Mouse (Mus musculus) liver, embryonic 14.5 days (tissue): ENCODE measurements around the gene Thbs1. TPM values are rescaled to one million over a fixed set of nuclear protein-coding genes. Genes with fewer than 3 reads are reported as not detected.

ENCODE experiments used
- ATAC-seq: fragments of 200-750 bp; cut with Nextera tagmentation; 2 replicates; pipeline ENCODE4 v1.8.0; 2017; ENCODE audit warnings: moderate number of reproducible peaks, mild to moderate bottlenecking, moderate library complexity; ENCODE audit not compliant: insufficient read depth
- DNase-seq, 3 experiments: peaks; one replicate each; pipeline ENCODE4 v3.0.0-alpha.2; 2012 to 2013; ENCODE audit warnings: low read depth in 3 of 3, low spot score in 3 of 3
- H3K27ac ChIP-seq: fragments of 300-500 bp; sonication (generic); 2 replicates; pipeline ENCODE4 v1.5.1; 2014; ENCODE audit warnings: moderate library complexity, mild to moderate bottlenecking, control low read depth, inconsistent platforms
- H3K27me3 ChIP-seq: fragments of 300-500 bp; sonication (generic); 2 replicates; pipeline ENCODE4 v1.6.1; 2014; ENCODE audit warnings: mild to moderate bottlenecking, low read length, moderate library complexity; ENCODE audit not compliant: control insufficient read depth, insufficient read depth
- H3K36me3 ChIP-seq: fragments of 300-500 bp; sonication (generic); replicated peaks from 2 replicates; pipeline ENCODE4 v1.6.1; 2014; ENCODE audit warnings: low read depth; ENCODE audit not compliant: control insufficient read depth, insufficient read depth
- H3K4me1 ChIP-seq, 2 experiments: fragments of 200-500 bp in 1 of 2; fragments of 300-500 bp in 1 of 2; sonication (generic) in 1 of 2; replicated peaks; 2 replicates each; pipeline ENCODE4 v1.6.1; 2012 to 2014; ENCODE audit warnings: antibody characterized with exemption in 1 of 2, inconsistent platforms in 1 of 2, low read length in 1 of 2; ENCODE audit not compliant: control insufficient read depth in 2 of 2, insufficient read depth in 2 of 2
- H3K4me2 ChIP-seq: fragments of 300-500 bp; sonication (generic); 2 replicates; pipeline ENCODE4 v1.6.1; 2014; ENCODE audit warnings: low read depth, mild to moderate bottlenecking, control low read depth, moderate library complexity
- H3K4me3 ChIP-seq, 2 experiments: fragments of 200-500 bp in 1 of 2; fragments of 300-500 bp in 1 of 2; sonication (generic) in 1 of 2; 2 replicates each; pipeline ENCODE4 v1.5.1; 2012 to 2014; ENCODE audit warnings: low read depth in 2 of 2, low read length in 2 of 2, mild to moderate bottlenecking in 2 of 2, control low read depth in 1 of 2, inconsistent platforms in 1 of 2, moderate library complexity in 1 of 2; ENCODE audit not compliant: insufficient read depth in 1 of 2
- H3K9ac ChIP-seq: fragments of 300-500 bp; sonication (generic); replicated peaks from 2 replicates; pipeline ENCODE4 v1.6.1; 2014; ENCODE audit warnings: mild to moderate bottlenecking, control low read depth, moderate library complexity
- H3K9me3 ChIP-seq: fragments of 300-500 bp; sonication (generic); 2 replicates; pipeline ENCODE4 v1.6.1; 2016; ENCODE audit warnings: low read length, mixed read lengths; ENCODE audit not compliant: control insufficient read depth
- CTCF ChIP-seq: IDR thresholded peaks from 2 replicates; pipeline ENCODE4 v1.5.1; 2016; ENCODE audit warnings: antibody characterized with exemption, low read depth, control low read depth
- EP300 ChIP-seq: IDR thresholded peaks from 2 replicates; pipeline ENCODE4 v1.6.1; 2016; ENCODE audit warnings: antibody characterized with exemption, low read depth
- WGBS: fragments of 180-500 bp; shearing (Covaris S2); extraction: QIAGEN DNeasy Blood & Tissue Kit; methylation state at CpG from one replicate; pipeline ENCODE4 v1.1.7; 2014; ENCODE audit not compliant: insufficient replicate concordance; 5-methylcytosine and 5-hydroxymethylcytosine counted together
- polyA plus RNA-seq, 2 experiments: library from polyadenylated mRNA; depleted of rRNA in 1 of 2; stranded (reverse) in 1 of 2; unstranded in 1 of 2; fragments of >200 nt; fragmentation: Nextera tagmentation in 1 of 2; extraction: Ambion mirVana in 1 of 2; gene quantifications; 2 replicates each; pipeline versions ENCODE4 v1.2.1 to v1.2.3; 2012 to 2014

Gene Thbs1
- polyA plus RNA-seq, 2 experiments = 12.7 to 24.2 TPM

- no peaks in the 10 kb centered on the region for H3K4me1 ChIP-seq
- H3K36me3 ChIP-seq = no peaks in the 10 kb centered on the region
- DNase-seq = no peak
- 68% methylated on average over 6 of the region's 6 CpGs for WGBS
- H3K27ac ChIP-seq = no peak overlapping the region
- no peaks in the 10 kb centered on the region for H3K9me3 ChIP-seq
- H3K4me2 ChIP-seq = no peak overlapping the region
- no peak for TF ChIP-seq CTCF
- no peak for TF ChIP-seq EP300
- no peak for ATAC-seq
- no peak overlapping the region for H3K4me3 ChIP-seq
- H3K9ac ChIP-seq = no peak overlapping the region
- no peaks in the 10 kb centered on the region for H3K27me3 ChIP-seq
Observed at GRCm38 (mm10) chr2:118083652-118084051, 28.0 kb upstream of the Thbs1 start.

- H3K4me1 ChIP-seq = no peaks in the 10 kb centered on the region
- ATAC-seq = no peak
- no peak overlapping the region for H3K4me3 ChIP-seq
- WGBS = 45% methylated on average over 3 of the region's 3 CpGs
- H3K27me3 ChIP-seq = no peaks in the 10 kb centered on the region
- no peak overlapping the region for H3K4me2 ChIP-seq
- H3K27ac ChIP-seq = no peak overlapping the region
- no peaks in the 10 kb centered on the region for H3K36me3 ChIP-seq
- no peak for DNase-seq
- H3K9ac ChIP-seq = no peak overlapping the region
- no peak for TF ChIP-seq CTCF
- no peak for TF ChIP-seq EP300
- no peaks in the 10 kb centered on the region for H3K9me3 ChIP-seq
Observed at GRCm38 (mm10) chr2:118084693-118085092, 27.0 kb upstream of the Thbs1 start.

DNA sequence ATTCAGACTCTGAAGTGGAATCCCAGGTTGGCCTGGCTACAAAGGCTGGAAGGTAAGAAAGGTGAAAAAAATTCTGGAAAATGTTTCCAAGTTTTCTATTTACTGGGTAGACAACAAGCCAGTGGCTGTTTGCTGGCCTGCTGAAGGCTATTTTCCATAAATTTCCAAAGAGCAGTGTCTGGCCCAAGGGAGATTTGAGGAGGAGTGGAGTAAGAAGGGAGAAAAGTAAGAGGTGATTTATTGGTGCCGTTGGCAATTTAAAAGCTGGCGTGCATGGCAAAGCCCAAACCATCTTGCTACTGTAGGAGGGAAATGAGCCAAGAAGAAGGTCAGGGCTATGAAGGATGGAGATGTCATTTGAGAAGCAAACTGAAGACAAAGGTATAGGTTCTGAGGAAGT, 26.0 kb upstream of the Thbs1 start:
- H3K9ac ChIP-seq = no peak overlapping the region
- ATAC-seq = no peak
- H3K36me3 ChIP-seq = no peaks in the 10 kb centered on the region
- WGBS = 73% methylated on average over 2 of the region's 2 CpGs
- DNase-seq = no peak
- no peaks in the 10 kb centered on the region for H3K9me3 ChIP-seq
- TF ChIP-seq EP300 (no peak), CTCF (no peak)
- H3K4me2 ChIP-seq = no peak overlapping the region
- no peak overlapping the region for H3K4me3 ChIP-seq
- H3K27me3 ChIP-seq = no peaks in the 10 kb centered on the region
- no peak overlapping the region for H3K27ac ChIP-seq
- H3K4me1 ChIP-seq = no peaks in the 10 kb centered on the region

DNA sequence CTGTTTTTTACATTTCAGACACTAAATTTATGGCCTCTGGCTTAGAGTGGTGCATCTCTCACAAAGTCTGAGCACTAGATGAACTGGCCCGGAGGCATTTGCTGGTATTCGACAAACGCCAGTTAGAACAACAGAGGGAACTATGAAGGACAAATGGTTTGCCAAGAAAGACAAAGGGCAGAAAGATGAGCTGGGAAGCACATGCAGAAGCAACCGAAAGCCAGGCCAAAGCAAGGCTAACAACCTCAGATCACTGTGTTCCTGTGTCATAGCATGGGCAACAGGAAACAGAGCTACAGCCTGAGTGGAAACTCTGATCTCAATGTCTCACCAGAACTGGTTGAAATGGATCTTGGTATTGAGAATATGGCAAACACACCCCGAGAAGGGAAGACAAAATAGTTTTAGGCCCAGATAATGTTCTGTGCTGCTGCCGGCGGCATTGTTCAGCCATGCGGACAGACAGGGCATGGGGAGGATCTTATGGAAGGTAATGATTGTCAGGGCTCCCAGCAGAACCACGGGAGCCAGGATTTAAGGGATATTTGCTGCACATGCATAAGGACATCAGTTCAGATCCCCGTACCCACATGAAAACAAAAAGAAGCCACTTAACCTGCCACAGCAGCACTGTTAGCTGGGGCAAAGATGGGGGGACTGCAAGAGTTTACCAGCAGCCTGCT, 24.5 kb upstream of the Thbs1 start:
- no peak for ATAC-seq
- Histone ChIP-seq H3K9me3 (no peaks in the 10 kb centered on the region), H3K9ac (no peak overlapping the region), H3K4me1 (no peaks in the 10 kb centered on the region), H3K4me2 (no peak overlapping the region), H3K4me3 (no peak overlapping the region), H3K27me3 (no peaks in the 10 kb centered on the region), H3K27ac (no peak overlapping the region), H3K36me3 (no peaks in the 10 kb centered on the region)
- no peak for TF ChIP-seq CTCF
- TF ChIP-seq EP300 = no peak
- no peak for DNase-seq
- WGBS = 65% methylated on average over 10 of the region's 10 CpGs

DNA sequence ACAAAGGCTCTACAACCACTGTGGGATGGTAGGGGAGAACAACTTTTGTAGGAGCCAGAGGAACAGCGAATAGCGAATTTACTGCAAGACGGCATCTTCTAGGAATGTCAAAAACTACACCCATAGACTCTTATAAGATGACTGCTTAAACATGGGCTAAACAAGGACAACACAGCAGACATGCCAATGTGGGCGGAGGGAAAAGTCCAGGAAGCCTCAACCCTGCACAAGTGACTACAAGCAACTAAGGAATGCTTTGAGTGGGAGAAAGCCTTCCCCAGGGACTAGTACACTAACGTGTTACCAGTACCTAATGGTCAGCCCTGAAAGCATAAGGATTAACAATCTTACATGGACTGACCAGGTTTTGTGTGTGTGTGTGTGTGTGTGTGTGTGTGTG, 20.4 kb upstream of the Thbs1 start:
- Histone ChIP-seq H3K4me1 (no peaks in the 10 kb centered on the region), H3K9me3 (no peaks in the 10 kb centered on the region), H3K27me3 (no peaks in the 10 kb centered on the region), H3K4me3 (no peak overlapping the region), H3K4me2 (no peak overlapping the region), H3K9ac (no peak overlapping the region), H3K36me3 (no peaks in the 10 kb centered on the region), H3K27ac (no peak overlapping the region)
- 67% methylated on average over 5 of the region's 5 CpGs for WGBS
- no peak for DNase-seq
- ATAC-seq = no peak
- no peak for TF ChIP-seq CTCF
- TF ChIP-seq EP300 = no peak
